Mouse (Mus musculus) hematopoietic stem cell, adult 5-6 weeks (primary cell): ENCODE measurements at regions not wholly inside any gene's neighbourhood (a gene's known extent, or its start where the extent isn't known, plus 50 kb on each side); places are given as distances from the start of the nearest gene placed in this dataset.

Experiments
- ATAC-seq, 2 experiments: fragments of 125-278 bp in 1 of 2; replicated peaks in 1 of 2; 2 replicates each; pipeline ENCODE4 v1.8.0; 2016 to 2017; ENCODE audit warnings: inconsistent platforms in 2 of 2, mild to moderate bottlenecking in 2 of 2, moderate number of reproducible peaks in 2 of 2, low read depth in 1 of 2, moderate TSS enrichment in 1 of 2; ENCODE audit not compliant: low FRiP score in 2 of 2, poor library complexity in 2 of 2, severe bottlenecking in 2 of 2, insufficient read depth in 1 of 2, low TSS enrichment in 1 of 2

DNA sequence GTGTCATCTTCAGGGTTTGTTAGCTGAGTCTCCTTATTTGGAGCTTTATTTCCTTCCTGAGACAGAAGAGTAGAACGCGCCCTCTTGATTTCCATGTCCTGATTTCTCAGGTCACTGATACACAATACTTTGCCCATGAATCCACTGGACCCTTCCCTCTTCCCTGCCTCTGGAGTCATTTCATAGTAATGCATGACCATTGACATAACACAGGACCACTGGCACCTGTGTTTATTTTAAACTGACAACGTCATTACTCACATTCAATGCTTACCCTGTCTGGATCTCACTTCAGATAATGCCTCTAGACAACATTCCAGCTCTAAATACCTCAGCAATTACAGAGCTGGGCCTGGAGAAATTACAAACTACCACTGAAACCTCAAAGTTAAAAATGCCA, 56.8 kb upstream of the Ptgs2 start:
- no peak for ATAC-seq

DNA sequence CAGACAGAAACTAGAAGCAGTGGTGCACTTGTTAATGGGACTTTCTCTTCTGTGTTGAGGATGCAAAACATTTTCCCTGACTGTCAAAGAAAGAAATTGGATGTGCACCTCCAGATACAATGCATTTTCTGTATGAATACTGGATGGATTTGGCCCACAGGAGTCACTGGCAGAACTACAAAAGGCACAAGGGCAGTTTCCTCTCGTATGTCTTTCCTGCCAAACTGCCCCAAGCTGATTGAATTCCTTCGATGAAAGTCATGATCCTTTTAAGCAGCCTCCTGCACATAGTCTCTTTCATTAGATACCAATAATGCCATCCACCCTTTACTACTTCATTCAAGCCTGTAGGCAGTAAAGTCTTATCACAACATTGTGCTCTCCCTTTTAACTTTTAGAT, 58.2 kb upstream of the Ptgs2 start:
- ATAC-seq = no peak

DNA sequence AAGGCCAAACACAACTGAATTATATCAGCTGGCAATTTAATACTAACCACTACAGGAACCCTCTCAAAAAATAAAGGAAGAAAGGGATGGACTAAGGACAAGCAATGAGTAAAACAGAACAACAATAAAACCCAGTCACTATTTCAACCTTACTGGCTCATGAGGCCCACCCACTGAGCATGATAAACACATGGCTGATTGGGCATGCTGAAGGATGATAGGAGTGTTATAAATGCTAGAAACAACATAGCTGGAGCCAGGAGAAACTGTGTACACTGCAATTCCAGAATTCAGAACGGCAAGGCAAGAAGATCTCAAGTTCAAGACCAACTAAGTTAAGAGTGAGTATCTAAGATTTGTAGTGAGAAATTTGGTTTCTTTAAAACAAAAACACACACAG, 66.1 kb upstream of the Ptgs2 start:
- ATAC-seq = no peak

- no peak for ATAC-seq
Observed at GRCm38 (mm10) chr1:150031743-150032142, 68.1 kb upstream of the Ptgs2 start.

DNA sequence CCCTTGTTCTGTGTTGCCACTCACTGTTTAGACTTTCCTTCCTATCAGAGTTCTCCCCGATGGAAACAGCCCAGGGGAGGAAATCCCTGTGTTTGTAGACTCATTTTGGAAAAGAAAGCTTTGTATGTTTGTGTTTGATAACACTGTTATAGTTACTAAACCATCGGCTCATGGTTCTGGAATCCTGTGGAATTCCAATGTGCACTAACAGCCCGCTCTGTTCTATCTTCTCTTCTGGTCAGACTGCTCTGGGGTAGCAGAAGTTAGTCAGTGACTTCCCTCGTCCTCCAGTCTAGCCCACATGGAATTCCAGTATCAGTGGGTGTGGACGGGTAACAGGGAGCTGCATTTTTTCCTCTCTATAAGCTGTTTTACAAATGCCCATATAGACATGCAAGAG, 66.2 kb upstream of the Pla2g4a start:
- ATAC-seq = no peak

DNA sequence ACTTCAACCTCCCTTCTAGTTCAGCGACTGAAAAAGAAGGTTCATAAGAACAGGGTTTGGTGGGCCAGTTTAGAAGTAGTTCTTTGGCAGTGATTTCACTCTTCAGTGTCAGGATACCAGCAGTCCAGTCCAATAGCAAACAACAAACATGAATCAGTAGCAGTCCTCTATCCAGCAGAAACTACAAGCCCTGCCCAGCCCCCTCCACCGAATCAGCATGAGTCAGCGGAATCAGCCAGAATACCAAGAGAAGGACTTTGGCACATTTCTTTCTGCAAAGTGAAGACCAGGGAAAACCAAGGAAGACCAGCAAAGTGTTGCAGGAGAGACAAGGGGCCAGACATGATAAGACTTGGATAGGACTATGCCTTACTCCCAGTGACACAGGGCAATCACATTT, 65.1 kb upstream of the Pla2g4a start:
- no peak for ATAC-seq

- peak; percentile 54 to 77; a peak in 3 of 4 replicates for ATAC-seq
Observed at GRCm38 (mm10) chr1:150015201-150015600, 54.1 kb upstream of the Pla2g4a start.

- ATAC-seq = no peak
Observed at GRCm38 (mm10) chr1:150012447-150012846, 51.4 kb upstream of the Pla2g4a start.
